Mouse (Mus musculus): ENCODE measurements around the gene Zfp873.
A peak's percentile ranks its signal among the peaks of the same experiment; 100 is the strongest.
"Not testable (repeated sequence)": the region's sequence is repeated elsewhere in the genome, so short reads cannot be mapped to it uniquely, and the experiment has no call there.

Gene Zfp873

GRCm38 (mm10) chr10:82047597-82048459 lies at the start of gene Zfp873:
Gene Zfp873 (plus strand): TSS chr10:82048123.
- DNase-seq, result peak; percentile 93 to 95

GRCm38 (mm10) chr10:82003209-82003608 lies 44.7 kb upstream of the Zfp873 start:
- not testable (repeated sequence) for DNase-seq

- peak in 1 of 2 experiments; percentile 18 for DNase-seq
These were observed 43.1 kb upstream of the Zfp873 start for GRCm38 (mm10) chr10:82004822-82005221.

- no peak for DNase-seq
These were observed 5.7 kb upstream of the Zfp873 start for GRCm38 (mm10) chr10:82042191-82042590.

- no peak for DNase-seq
These were observed 1.3 kb upstream of the Zfp873 start for GRCm38 (mm10) chr10:82046603-82047002.

GRCm38 (mm10) chr10:82048460-82048804 lies 509 bp downstream of the Zfp873 start:
- not testable (repeated sequence) for DNase-seq

GRCm38 (mm10) chr10:82082728-82083621 lies 35.1 kb downstream of the Zfp873 start, which contains the start of gene BC024063:
Gene BC024063 (plus strand): TSS chr10:82083353.
- peak; percentile 41 to 51 for DNase-seq

GRCm38 (mm10) chr10:82083622-82083971 lies 35.7 kb downstream of the Zfp873 start:
- DNase-seq, result not testable (repeated sequence)
